Mouse (Mus musculus): ENCODE results near the gene Vps54.

DNA sequence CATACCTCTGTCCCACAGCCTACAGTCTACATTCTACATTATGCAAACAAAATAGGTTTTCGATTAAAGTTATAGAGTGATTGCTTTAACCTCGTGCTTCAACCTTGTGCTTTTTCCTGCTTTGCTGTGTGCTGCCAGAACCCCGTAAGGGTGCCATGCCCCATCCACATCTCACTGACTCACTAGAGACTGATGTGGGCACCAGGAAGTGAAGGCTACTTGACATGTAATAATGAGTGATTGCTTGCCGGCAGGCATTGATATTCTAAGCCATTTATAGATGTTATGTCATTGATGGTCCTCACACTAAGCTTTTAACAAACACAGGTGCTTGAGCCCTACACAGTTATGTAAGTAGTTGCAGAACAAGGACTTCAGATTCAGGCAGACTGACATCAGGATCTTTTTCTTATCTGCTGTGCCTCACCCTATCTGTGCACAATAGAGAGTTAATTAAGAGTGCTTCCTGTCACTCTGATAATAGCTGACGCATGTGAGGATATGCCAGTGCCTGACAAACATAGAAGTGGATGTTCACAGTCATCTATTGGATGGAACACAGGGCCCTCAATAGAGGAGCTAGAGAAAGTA, 68.1 kb downstream of the Vps54 start:
- TF ChIP-seq GATA1 (IDR thresholded peaks at IDR 0.05; ENCODE audit: low read length) (no peak), TAL1 (IDR thresholded peaks at IDR 0.05; ENCODE audit: low read length) (no peak)

All from erythroblast, embryonic 14.5 days (primary cell).